Mouse (Mus musculus) heart, postnatal 0 days (tissue): ENCODE measurements around the gene Gigyf1. TPM values are rescaled to one million over a fixed set of nuclear protein-coding genes. Genes with fewer than 3 reads are reported as not detected.

ENCODE experiments used
- ATAC-seq: fragments of 200-750 bp; cut with Nextera tagmentation; 2 replicates; pipeline ENCODE4 v1.8.0; 2017; ENCODE audit warnings: low read depth, moderate number of reproducible peaks, moderate library complexity; ENCODE audit not compliant: insufficient read depth
- DNase-seq: peaks from one replicate; pipeline ENCODE4 v3.0.0-alpha.2; 2016; ENCODE audit warnings: low spot score
- H3K27ac ChIP-seq: fragments of 300-500 bp; sonication (generic); 2 replicates; pipeline ENCODE4 v1.5.1; 2014; ENCODE audit warnings: low read depth, mild to moderate bottlenecking
- H3K27me3 ChIP-seq: fragments of 300-500 bp; sonication (generic); 2 replicates; pipeline ENCODE4 v1.6.1; 2014; ENCODE audit warnings: low read length, mixed read lengths; ENCODE audit not compliant: control insufficient read depth, insufficient read depth
- H3K36me3 ChIP-seq: fragments of 300-500 bp; sonication (generic); replicated peaks from 2 replicates; pipeline ENCODE4 v1.6.1; 2014; ENCODE audit warnings: low read length, mixed read lengths; ENCODE audit not compliant: control insufficient read depth, insufficient read depth
- H3K4me1 ChIP-seq: fragments of 300-500 bp; sonication (generic); 2 replicates; pipeline ENCODE4 v1.6.1; 2014; ENCODE audit warnings: antibody characterized with exemption; ENCODE audit not compliant: control insufficient read depth, insufficient read depth
- H3K4me2 ChIP-seq: fragments of 300-500 bp; sonication (generic); 2 replicates; pipeline ENCODE4 v1.6.1; 2014; ENCODE audit warnings: low read depth, mild to moderate bottlenecking, low read length, moderate library complexity
- H3K4me3 ChIP-seq: fragments of 300-500 bp; sonication (generic); 2 replicates; pipeline ENCODE4 v1.5.1; 2014; ENCODE audit warnings: low read depth, low read length
- H3K9ac ChIP-seq: fragments of 300-500 bp; sonication (generic); replicated peaks from 2 replicates; pipeline ENCODE4 v1.6.1; 2014; ENCODE audit warnings: low read depth, low read length, mixed read lengths
- H3K9me3 ChIP-seq: fragments of 300-500 bp; sonication (generic); replicated peaks from 2 replicates; pipeline ENCODE4 v1.6.1; 2016; ENCODE audit warnings: low read length; ENCODE audit not compliant: control insufficient read depth
- CTCF ChIP-seq: IDR thresholded peaks from 2 replicates; pipeline ENCODE4 v1.5.1; 2016; ENCODE audit warnings: antibody characterized with exemption, control low read depth, low read depth
- EP300 ChIP-seq: IDR thresholded peaks from 2 replicates; pipeline ENCODE4 v1.6.1; 2016; ENCODE audit warnings: antibody characterized with exemption, low read depth
- WGBS: fragments of 180-500 bp; shearing (Covaris S2); extraction: QIAGEN DNeasy Blood & Tissue Kit; methylation state at CpG from one replicate; pipeline ENCODE4 v1.1.7; 2014; 5-methylcytosine and 5-hydroxymethylcytosine counted together
- polyA plus RNA-seq: library from polyadenylated mRNA; unstranded; fragments of >200 nt; fragmentation: Nextera tagmentation; extraction: Ambion mirVana; gene quantifications from 2 replicates; pipeline ENCODE4 v1.2.1, GENCODE M21; 2015
- total RNA-seq: library from RNA; depleted of rRNA; stranded (reverse); fragments of >200 nt; gene quantifications from 2 replicates; pipeline ENCODE4 v1.2.3, GENCODE M21; 2014; ENCODE audit warnings: low replicate concordance

Gene Gigyf1
- total and polyA plus RNA-seq, 2 experiments from 2014 or later: 7.2 to 17.7 TPM

GRCm38 (mm10) chr5:137521861-137522260 lies 3.5 kb downstream of the Gigyf1 start:
- ATAC-seq (no peak), DNase-seq (no peak)
- H3K9me3 ChIP-seq: no peaks in the 10 kb centered on the region
- H3K27me3 ChIP-seq: no peaks in the 10 kb centered on the region
- peaks cover 90% of the 10 kb centered on the region for H3K36me3 ChIP-seq
- no peak overlapping the region for H3K9ac ChIP-seq
- TF ChIP-seq EP300: no peak
- no peak for TF ChIP-seq CTCF
- no peaks in the 10 kb centered on the region for H3K4me1 ChIP-seq
- H3K4me3 ChIP-seq: no peak overlapping the region
- no peak overlapping the region for H3K27ac ChIP-seq
- WGBS: 76% methylated on average over 9 of the region's 9 CpGs
- H3K4me2 ChIP-seq: no peak overlapping the region

GRCm38 (mm10) chr5:137522711-137523110 lies 4.4 kb downstream of the Gigyf1 start:
- no peak for ATAC-seq
- Histone ChIP-seq H3K27me3 (no peaks in the 10 kb centered on the region), H3K4me1 (no peaks in the 10 kb centered on the region), H3K36me3 (peaks cover 93% of the 10 kb centered on the region), H3K4me2 (no peak overlapping the region), H3K4me3 (no peak overlapping the region), H3K9ac (no peak overlapping the region), H3K27ac (no peak overlapping the region), H3K9me3 (no peaks in the 10 kb centered on the region)
- TF ChIP-seq CTCF (no peak), EP300 (no peak)
- WGBS: 69% methylated on average over 11 of the region's 11 CpGs
- DNase-seq: no peak

GRCm38 (mm10) chr5:137523396-137524250 lies 5.3 kb downstream of the Gigyf1 start:
- Histone ChIP-seq H3K27ac (no peak overlapping the region), H3K4me1 (no peaks in the 10 kb centered on the region), H3K27me3 (no peaks in the 10 kb centered on the region), H3K4me2 (no peak overlapping the region), H3K9ac (no peak overlapping the region), H3K4me3 (no peak overlapping the region), H3K9me3 (no peaks in the 10 kb centered on the region), H3K36me3 (peaks cover 99% of the 10 kb centered on the region)
- no peak for ATAC-seq
- WGBS: 75% methylated on average over 25 of the region's 25 CpGs
- DNase-seq: no peak
- no peak for TF ChIP-seq EP300
- TF ChIP-seq CTCF: no peak

- Histone ChIP-seq H3K36me3 (peaks cover 99% of the 10 kb centered on the region), H3K27ac (no peak overlapping the region)
- no peak for ATAC-seq
Observed at GRCm38 (mm10) chr5:137524251-137524515, 5.8 kb downstream of the Gigyf1 start.

GRCm38 (mm10) chr5:137524671-137525070 lies 6.3 kb downstream of the Gigyf1 start:
- Histone ChIP-seq H3K9me3 (no peaks in the 10 kb centered on the region), H3K4me2 (no peak overlapping the region), H3K27me3 (no peaks in the 10 kb centered on the region), H3K36me3 (peaks cover 99% of the 10 kb centered on the region), H3K4me1 (no peaks in the 10 kb centered on the region), H3K4me3 (no peak overlapping the region), H3K27ac (no peak overlapping the region), H3K9ac (no peak overlapping the region)
- 85% methylated on average over 13 of the region's 13 CpGs for WGBS
- no peak for DNase-seq
- no peak for TF ChIP-seq CTCF
- no peak for TF ChIP-seq EP300
- ATAC-seq: no peak

More at GRCm38 (mm10) chr5:137524251-137524515, 5.8 kb downstream of the Gigyf1 start:
- TF ChIP-seq EP300: no peak
- no peak for TF ChIP-seq CTCF
- WGBS: 82% methylated on average over 4 of the region's 8 CpGs
- no peaks in the 10 kb centered on the region for H3K9me3 ChIP-seq
- H3K27me3 ChIP-seq: no peaks in the 10 kb centered on the region
- no peak overlapping the region for H3K4me2 ChIP-seq
- no peak overlapping the region for H3K9ac ChIP-seq
- no peak for DNase-seq
- H3K4me1 ChIP-seq: no peaks in the 10 kb centered on the region
- H3K4me3 ChIP-seq: no peak overlapping the region

- 73% methylated on average over 16 of the region's 16 CpGs for WGBS
- ATAC-seq (no peak), DNase-seq (no peak)
- Histone ChIP-seq H3K27me3 (no peaks in the 10 kb centered on the region), H3K9ac (no peak overlapping the region), H3K27ac (no peak overlapping the region), H3K36me3 (peaks cover 96% of the 10 kb centered on the region), H3K4me1 (peaks cover 6% of the 10 kb centered on the region; the same call in 1 of the 2 replicates), H3K9me3 (no peaks in the 10 kb centered on the region), H3K4me2 (no peak overlapping the region), H3K4me3 (no peak overlapping the region)
- TF ChIP-seq CTCF: no peak
- no peak for TF ChIP-seq EP300
Observed at GRCm38 (mm10) chr5:137525511-137525910, 7.2 kb downstream of the Gigyf1 start.
